Mouse (Mus musculus) liver, embryonic 12.5 days (tissue): Measurements from ENCODE around the gene Lamtor3. TPM values are rescaled to one million over a fixed set of nuclear protein-coding genes. Genes with fewer than 3 reads are reported as not detected.

Source experiments
- ATAC-seq: fragments of 200-750 bp; cut with Nextera tagmentation; 2 replicates; pipeline ENCODE4 v1.8.0; 2017; ENCODE audit warnings: moderate number of reproducible peaks, mild to moderate bottlenecking, moderate library complexity
- H3K27ac ChIP-seq: fragments of 300-500 bp; sonication (generic); 2 replicates; pipeline ENCODE4 v1.5.1; 2016; ENCODE audit warnings: mild to moderate bottlenecking
- H3K27me3 ChIP-seq: fragments of 300-500 bp; sonication (generic); replicated peaks from 2 replicates; pipeline ENCODE4 v1.6.1; 2016; ENCODE audit warnings: mild to moderate bottlenecking, moderate library complexity
- H3K36me3 ChIP-seq: fragments of 300-500 bp; sonication (generic); 2 replicates; pipeline ENCODE4 v1.6.1; 2016; ENCODE audit warnings: mild to moderate bottlenecking, moderate library complexity
- H3K4me1 ChIP-seq: fragments of 300-500 bp; sonication (generic); 2 replicates; pipeline ENCODE4 v1.6.1; 2016
- H3K4me2 ChIP-seq: fragments of 300-500 bp; sonication (generic); 2 replicates; pipeline ENCODE4 v1.6.1; 2016; ENCODE audit warnings: mild to moderate bottlenecking, moderate library complexity
- H3K4me3 ChIP-seq: fragments of 300-500 bp; sonication (generic); 2 replicates; pipeline ENCODE4 v1.5.1; 2016; ENCODE audit warnings: mild to moderate bottlenecking, moderate library complexity
- H3K9ac ChIP-seq: fragments of 300-500 bp; sonication (generic); 2 replicates; pipeline ENCODE4 v1.6.1; 2016; ENCODE audit warnings: mild to moderate bottlenecking, moderate library complexity
- H3K9me3 ChIP-seq: fragments of 300-500 bp; sonication (generic); replicated peaks from 2 replicates; pipeline ENCODE4 v1.6.1; 2016; ENCODE audit warnings: mild to moderate bottlenecking, moderate library complexity
- WGBS: fragments of 180-500 bp; shearing (Covaris S2); methylation state at CpG from one replicate; pipeline ENCODE4 v1.1.7; 2016; ENCODE audit not compliant: insufficient replicate concordance; 5-methylcytosine and 5-hydroxymethylcytosine counted together
- polyA plus RNA-seq: library from polyadenylated mRNA; unstranded; fragments of >200 nt; fragmentation: Nextera tagmentation; extraction: Ambion mirVana; gene quantifications from 2 replicates; pipeline ENCODE4 v1.2.1, GENCODE M21; 2016

The Lamtor3 gene
- polyA plus RNA-seq, 1 experiment from 2014 or later, result 77.5 TPM

DNA sequence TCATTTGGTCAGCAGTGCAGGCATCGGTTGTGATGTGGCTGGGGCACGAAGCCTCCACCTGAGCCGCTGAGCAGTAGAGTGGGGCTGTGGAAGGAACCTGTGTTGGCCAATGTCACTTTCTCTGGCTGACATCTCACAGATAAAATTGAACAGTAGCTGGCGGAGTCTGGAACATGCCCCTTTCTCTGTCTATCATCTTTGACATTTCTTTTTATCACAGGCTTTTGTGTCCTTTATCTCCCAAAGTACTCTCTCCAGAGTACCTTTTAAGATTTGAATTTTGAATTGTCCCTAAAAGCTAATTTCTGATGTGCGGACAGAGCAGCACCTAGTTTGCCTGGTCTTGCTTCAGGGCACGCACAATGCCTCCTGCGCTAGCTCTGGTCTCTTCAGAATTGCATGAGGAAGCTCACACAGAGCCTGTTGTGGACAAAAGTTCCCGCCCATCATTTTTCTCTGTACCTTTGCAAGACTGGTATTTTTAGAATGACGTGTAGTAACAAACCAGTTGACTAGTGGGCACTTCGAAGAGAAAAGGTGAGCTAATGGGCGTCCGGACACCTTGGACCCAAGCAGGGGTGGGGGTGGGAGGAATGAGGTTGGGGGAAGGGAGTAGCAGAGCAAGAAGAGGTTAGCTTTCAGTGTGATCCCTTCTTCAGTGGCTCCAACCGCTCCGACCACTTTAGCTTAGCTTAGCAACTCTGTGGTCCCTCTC, 50.0 kb downstream of the Lamtor3 start:
- peak; percentile 17; the same call in 1 of the 2 replicates for ATAC-seq
- Histone ChIP-seq H3K4me2 (peak overlapping the region; percentile 72), H3K4me1 (peaks cover 76% of the 10 kb centered on the region), H3K9ac (peak overlapping the region; percentile 66), H3K27me3 (no peaks in the 10 kb centered on the region), H3K9me3 (no peaks in the 10 kb centered on the region), H3K27ac (peak overlapping the region; percentile 99), H3K36me3 (peaks cover 38% of the 10 kb centered on the region), H3K4me3 (peak overlapping the region; percentile 45)
- 24% methylated on average over 14 of the region's 14 CpGs for WGBS

DNA sequence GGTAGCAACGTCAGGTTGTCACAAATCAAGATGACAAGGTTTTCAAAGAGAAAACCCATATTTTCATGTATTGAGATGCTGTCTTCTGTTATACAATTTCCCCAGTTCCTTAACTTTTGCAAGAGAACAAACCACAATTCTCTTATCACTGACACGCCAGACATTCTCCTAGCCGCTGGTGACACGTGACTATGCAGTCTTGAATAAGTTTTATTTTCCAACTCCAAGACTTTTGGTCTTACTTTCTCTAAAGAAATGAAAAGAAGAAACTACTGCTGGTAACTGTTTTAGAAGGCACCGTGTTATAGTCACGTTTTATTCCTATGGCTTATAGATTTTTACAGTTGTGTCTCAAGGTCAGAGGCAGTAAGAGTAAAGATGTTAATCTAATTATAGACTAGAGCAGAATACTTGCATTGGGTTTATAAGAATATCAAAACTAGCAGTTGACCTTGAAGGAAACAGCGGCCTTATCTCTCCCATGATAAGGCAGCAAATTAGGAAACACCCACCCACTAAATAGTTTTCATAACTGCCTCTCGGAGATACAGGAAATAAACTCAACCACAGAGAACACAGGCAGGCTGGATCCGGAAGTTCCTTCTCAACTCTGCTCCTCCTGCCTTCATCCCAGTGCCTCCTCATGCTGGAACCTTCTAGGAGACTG, 50.6 kb downstream of the Lamtor3 start:
- H3K9ac ChIP-seq, result peak overlapping the region; percentile 66
- 11% methylated on average over 9 of the region's 9 CpGs for WGBS
- ATAC-seq, result peak; percentile 49
- H3K4me1 ChIP-seq, result peaks cover 79% of the 10 kb centered on the region
- H3K36me3 ChIP-seq, result peaks cover 31% of the 10 kb centered on the region
- peak overlapping the region; percentile 99 for H3K27ac ChIP-seq
- H3K9me3 ChIP-seq, result no peaks in the 10 kb centered on the region
- no peaks in the 10 kb centered on the region for H3K27me3 ChIP-seq
- H3K4me2 ChIP-seq, result peak overlapping the region; percentile 72
- peak overlapping the region; percentile 45 for H3K4me3 ChIP-seq

- H3K9ac ChIP-seq, result peak overlapping the region; percentile 56
- H3K9me3 ChIP-seq, result no peaks in the 10 kb centered on the region
- H3K4me2 ChIP-seq, result peak overlapping the region; percentile 72
- peak overlapping the region; percentile 26 for H3K4me3 ChIP-seq
- H3K27ac ChIP-seq, result peak overlapping the region; percentile 99
- 32% methylated on average over 12 of the region's 12 CpGs for WGBS
- ATAC-seq, result no peak
- H3K27me3 ChIP-seq, result no peaks in the 10 kb centered on the region
- peaks cover 81% of the 10 kb centered on the region for H3K4me1 ChIP-seq
- H3K36me3 ChIP-seq, result peaks cover 27% of the 10 kb centered on the region
These were observed 51.6 kb downstream of the Lamtor3 start for GRCm38 (mm10) chr3:137969951-137970350.

- WGBS, result 12% methylated on average over 5 of the region's 5 CpGs
- Histone ChIP-seq H3K4me3 (peak overlapping the region; percentile 20), H3K27me3 (no peaks in the 10 kb centered on the region), H3K36me3 (peaks cover 28% of the 10 kb centered on the region), H3K9me3 (no peaks in the 10 kb centered on the region), H3K9ac (peak overlapping the region; percentile 56), H3K27ac (peak overlapping the region; percentile 99), H3K4me1 (peaks cover 88% of the 10 kb centered on the region), H3K4me2 (peak overlapping the region; percentile 61)
- peak; percentile 94 for ATAC-seq
These were observed 53.9 kb downstream of the Lamtor3 start for GRCm38 (mm10) chr3:137972224-137972623.

DNA sequence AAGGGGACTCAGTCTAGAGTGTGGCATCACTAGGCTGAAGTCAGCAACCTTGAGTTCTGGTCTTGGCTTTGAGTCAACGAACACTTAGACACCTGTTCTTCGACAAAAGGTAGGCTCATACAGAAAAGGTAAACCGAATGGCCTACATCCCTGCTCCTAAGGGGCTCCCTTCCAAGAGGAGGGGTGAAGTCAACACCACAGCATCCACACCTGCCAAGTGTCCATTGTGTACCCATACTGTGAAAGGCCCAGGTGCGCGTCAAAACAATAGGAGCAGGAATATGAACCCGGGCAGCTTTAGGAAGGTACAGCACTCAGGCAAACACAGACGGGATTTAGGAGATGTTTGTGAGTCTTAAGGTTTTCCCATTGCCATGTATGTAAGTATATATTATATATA, 54.7 kb downstream of the Lamtor3 start:
- Histone ChIP-seq H3K27me3 (no peaks in the 10 kb centered on the region), H3K4me2 (peak overlapping the region; percentile 61), H3K27ac (peak overlapping the region; percentile 99), H3K4me1 (peaks cover 88% of the 10 kb centered on the region), H3K36me3 (peaks cover 29% of the 10 kb centered on the region), H3K9me3 (no peaks in the 10 kb centered on the region), H3K9ac (peak overlapping the region; percentile 56), H3K4me3 (peak overlapping the region; percentile 20; the same call in 1 of the 2 replicates)
- 85% methylated on average over 7 of the region's 7 CpGs for WGBS
- no peak for ATAC-seq

- Histone ChIP-seq H3K4me1 (peaks cover 93% of the 10 kb centered on the region), H3K9me3 (no peaks in the 10 kb centered on the region), H3K4me2 (peak overlapping the region; percentile 17; the same call in 1 of the 2 replicates), H3K9ac (0 out of 2 replicates have a peak overlapping the region, but pooled peaks have one; percentile 25), H3K27me3 (no peaks in the 10 kb centered on the region), H3K27ac (peak overlapping the region; percentile 66), H3K36me3 (peaks cover 33% of the 10 kb centered on the region), H3K4me3 (no peak overlapping the region)
- 82% methylated on average over 8 of the region's 8 CpGs for WGBS
- no peak for ATAC-seq
These were observed 56.0 kb downstream of the Lamtor3 start for GRCm38 (mm10) chr3:137974306-137974705.

- Histone ChIP-seq H3K27me3 (no peaks in the 10 kb centered on the region), H3K4me2 (no peak overlapping the region), H3K4me3 (no peak overlapping the region), H3K27ac (no peak overlapping the region; the same call in 1 of the 2 replicates), H3K9ac (no peak overlapping the region), H3K4me1 (peaks cover 96% of the 10 kb centered on the region), H3K36me3 (peaks cover 33% of the 10 kb centered on the region), H3K9me3 (no peaks in the 10 kb centered on the region)
- WGBS, result 75% methylated on average over 7 of the region's 7 CpGs
- ATAC-seq, result no peak
These were observed 57.1 kb downstream of the Lamtor3 start for GRCm38 (mm10) chr3:137975435-137975834.

GRCm38 (mm10) chr3:137975856-137976423, 57.6 kb downstream of the Lamtor3 start:
- Histone ChIP-seq H3K9ac (no peak overlapping the region), H3K36me3 (peaks cover 33% of the 10 kb centered on the region), H3K27ac (no peak overlapping the region; the same call in 1 of the 2 replicates), H3K4me3 (no peak overlapping the region), H3K4me2 (no peak overlapping the region), H3K27me3 (no peaks in the 10 kb centered on the region), H3K9me3 (no peaks in the 10 kb centered on the region), H3K4me1 (peaks cover 92% of the 10 kb centered on the region)
- ATAC-seq, result no peak
- WGBS, result 70% methylated on average over 17 of the region's 17 CpGs

- ATAC-seq, result no peak
- peaks cover 92% of the 10 kb centered on the region for H3K4me1 ChIP-seq
- no peaks in the 10 kb centered on the region for H3K27me3 ChIP-seq
- peaks cover 33% of the 10 kb centered on the region for H3K36me3 ChIP-seq
- H3K9me3 ChIP-seq, result no peaks in the 10 kb centered on the region
- WGBS, result 58% methylated on average over 9 of the region's 9 CpGs
- H3K27ac ChIP-seq, result peak overlapping the region; percentile 70; the same call in 1 of the 2 replicates
- 0 out of 2 replicates have a peak overlapping the region, but pooled peaks have one; percentile 27 for H3K9ac ChIP-seq
- H3K4me2 ChIP-seq, result peak overlapping the region; percentile 39
- no peak overlapping the region for H3K4me3 ChIP-seq
These were observed 58.8 kb downstream of the Lamtor3 start for GRCm38 (mm10) chr3:137976943-137977628.

DNA sequence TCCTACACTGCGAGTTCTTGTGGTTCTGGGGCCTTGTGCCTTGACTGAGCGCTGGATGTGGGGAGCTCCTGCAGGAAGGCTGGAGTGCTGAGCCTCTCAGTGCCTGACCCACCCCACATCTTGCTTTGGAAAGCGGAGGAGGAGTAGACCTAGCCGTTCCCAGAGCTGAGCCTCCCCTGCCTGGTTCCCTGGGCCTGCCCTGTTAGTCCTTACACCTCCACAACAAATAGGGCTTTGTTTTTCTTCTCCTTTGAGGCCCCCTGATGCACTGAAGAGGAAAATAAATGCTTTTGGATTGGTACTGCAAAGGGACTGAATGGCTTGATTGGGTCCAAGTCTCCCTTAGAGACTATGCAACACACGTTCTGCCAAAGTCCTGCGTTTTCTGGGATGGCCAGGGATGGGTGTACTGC, 59.3 kb downstream of the Lamtor3 start:
- ATAC-seq, result no peak
- WGBS, result 65% methylated on average over 6 of the region's 6 CpGs
- H3K4me2 ChIP-seq, result peak overlapping the region; percentile 39
- no peaks in the 10 kb centered on the region for H3K27me3 ChIP-seq
- no peak overlapping the region for H3K4me3 ChIP-seq
- H3K4me1 ChIP-seq, result peaks cover 90% of the 10 kb centered on the region
- H3K27ac ChIP-seq, result peak overlapping the region; percentile 70
- peaks cover 33% of the 10 kb centered on the region for H3K36me3 ChIP-seq
- no peaks in the 10 kb centered on the region for H3K9me3 ChIP-seq
- peak overlapping the region; percentile 27 for H3K9ac ChIP-seq

GRCm38 (mm10) chr3:137978233-137978632, 59.9 kb downstream of the Lamtor3 start:
- no peak for ATAC-seq
- peak overlapping the region; percentile 71 for H3K4me3 ChIP-seq
- no peaks in the 10 kb centered on the region for H3K9me3 ChIP-seq
- peaks cover 84% of the 10 kb centered on the region for H3K4me1 ChIP-seq
- peak overlapping the region; percentile 78 for H3K4me2 ChIP-seq
- H3K9ac ChIP-seq, result peak overlapping the region; percentile 83; the same call in 1 of the 2 replicates
- no peaks in the 10 kb centered on the region for H3K27me3 ChIP-seq
- peaks cover 33% of the 10 kb centered on the region for H3K36me3 ChIP-seq
- H3K27ac ChIP-seq, result peak overlapping the region; percentile 84
- WGBS, result 46% methylated on average over 5 of the region's 5 CpGs
